Mouse (Mus musculus): ENCODE measurements around the gene Tfb2m.

The Tfb2m gene

GRCm38 (mm10) chr1:179545768-179546550 is at the start of gene Tfb2m, which contains the start of gene Cnst:
Tfb2m (minus strand) TSS chr1:179546267.
Cnst (plus strand) TSS chr1:179546370.
- peak; percentile 95 to 96 for DNase-seq (ENCODE audit: low spot score in 2 of 2)

- no peak for DNase-seq (ENCODE audit: low spot score in 2 of 2)
Observed at GRCm38 (mm10) chr1:179592972-179593371, 46.9 kb upstream of the Tfb2m start.

- DNase-seq (ENCODE audit: low spot score in 2 of 2) = no peak
Observed at GRCm38 (mm10) chr1:179592143-179592542, 46.1 kb upstream of the Tfb2m start.

- peak; percentile 31 to 35 for DNase-seq (ENCODE audit: low spot score in 2 of 2)
Observed at GRCm38 (mm10) chr1:179591639-179592038, 45.6 kb upstream of the Tfb2m start.

GRCm38 (mm10) chr1:179588230-179588629 is 42.2 kb upstream of the Tfb2m start:
- no peak for DNase-seq (ENCODE audit: low spot score in 2 of 2)

- DNase-seq (ENCODE audit: low spot score in 2 of 2) = no peak
Observed at GRCm38 (mm10) chr1:179586430-179587095, 40.5 kb upstream of the Tfb2m start.

GRCm38 (mm10) chr1:179585646-179586045 is 39.6 kb upstream of the Tfb2m start:
- no peak for DNase-seq (ENCODE audit: low spot score in 2 of 2)

GRCm38 (mm10) chr1:179584220-179584619 is 38.2 kb upstream of the Tfb2m start:
- DNase-seq (ENCODE audit: low spot score in 2 of 2) = no peak

GRCm38 (mm10) chr1:179583090-179583489 is 37.0 kb upstream of the Tfb2m start:
- no peak for DNase-seq (ENCODE audit: low spot score in 2 of 2)

- DNase-seq (ENCODE audit: low spot score in 2 of 2) = no peak
Observed at GRCm38 (mm10) chr1:179582021-179582433, 36.0 kb upstream of the Tfb2m start.

- no peak for DNase-seq (ENCODE audit: low spot score in 2 of 2)
Observed at GRCm38 (mm10) chr1:179581422-179581821, 35.4 kb upstream of the Tfb2m start.

GRCm38 (mm10) chr1:179580200-179580599 is 34.1 kb upstream of the Tfb2m start:
- no peak for DNase-seq (ENCODE audit: low spot score in 2 of 2)

- DNase-seq (ENCODE audit: low spot score in 2 of 2) = no peak
Observed at GRCm38 (mm10) chr1:179578625-179579024, 32.6 kb upstream of the Tfb2m start.

- DNase-seq (ENCODE audit: low spot score in 2 of 2) = no peak
Observed at GRCm38 (mm10) chr1:179573650-179574206, 27.7 kb upstream of the Tfb2m start.

GRCm38 (mm10) chr1:179571686-179572085 is 25.6 kb upstream of the Tfb2m start:
- no peak for DNase-seq (ENCODE audit: low spot score in 2 of 2)

- DNase-seq (ENCODE audit: low spot score in 2 of 2) = no peak
Observed at GRCm38 (mm10) chr1:179570482-179570881, 24.4 kb upstream of the Tfb2m start.

GRCm38 (mm10) chr1:179568690-179569398 is 22.8 kb upstream of the Tfb2m start:
- DNase-seq (ENCODE audit: low spot score in 2 of 2) = no peak

GRCm38 (mm10) chr1:179567558-179567957 is 21.5 kb upstream of the Tfb2m start:
- DNase-seq (ENCODE audit: low spot score in 2 of 2) = no peak

GRCm38 (mm10) chr1:179563926-179564325 is 17.9 kb upstream of the Tfb2m start:
- DNase-seq (ENCODE audit: low spot score in 2 of 2) = no peak

- DNase-seq (ENCODE audit: low spot score in 2 of 2) = no peak
Observed at GRCm38 (mm10) chr1:179563211-179563610, 17.1 kb upstream of the Tfb2m start.

GRCm38 (mm10) chr1:179560845-179561430 is 14.9 kb upstream of the Tfb2m start:
- no peak for DNase-seq (ENCODE audit: low spot score in 2 of 2)
